Mouse (Mus musculus) forebrain, embryonic 11.5 days (tissue): Measurements from ENCODE around the gene Flywch2. TPM values are rescaled to one million over a fixed set of nuclear protein-coding genes. Genes with fewer than 3 reads are reported as not detected.
"Not testable (repeated sequence)": the region's sequence is repeated elsewhere in the genome, so short reads cannot be mapped to it uniquely, and the experiment has no call there.

Source experiments
- ATAC-seq: fragments of 200-750 bp; cut with Nextera tagmentation; replicated peaks from 2 replicates; pipeline ENCODE4 v1.8.0; 2017; ENCODE audit warnings: moderate TSS enrichment; ENCODE audit not compliant: low FRiP score
- DNase-seq: peaks from one replicate; pipeline ENCODE4 v3.0.0-alpha.2; 2017; ENCODE audit warnings: low spot score
- H3K27ac ChIP-seq: fragments of 300-500 bp; sonication (generic); 2 replicates; pipeline ENCODE4 v1.5.1; 2014; ENCODE audit warnings: low read depth, low read length
- H3K27me3 ChIP-seq: fragments of 300-500 bp; sonication (generic); 2 replicates; pipeline ENCODE4 v1.6.1; 2014; ENCODE audit warnings: mild to moderate bottlenecking, low read length, mixed read lengths; ENCODE audit not compliant: control insufficient read depth, insufficient read depth
- H3K36me3 ChIP-seq: fragments of 300-500 bp; sonication (generic); 2 replicates; pipeline ENCODE4 v1.6.1; 2014; ENCODE audit warnings: mild to moderate bottlenecking, low read length, moderate library complexity, mixed read lengths; ENCODE audit not compliant: control insufficient read depth, insufficient read depth
- H3K4me1 ChIP-seq: fragments of 300-500 bp; sonication (generic); replicated peaks from 2 replicates; pipeline ENCODE4 v1.6.1; 2014; ENCODE audit warnings: low read length, mixed read lengths; ENCODE audit not compliant: control insufficient read depth, insufficient read depth
- H3K4me2 ChIP-seq: fragments of 300-500 bp; sonication (generic); 2 replicates; pipeline ENCODE4 v1.6.1; 2014; ENCODE audit warnings: low read depth, mild to moderate bottlenecking, low read length, moderate library complexity, mixed read lengths; ENCODE audit not compliant: severe bottlenecking
- H3K4me3 ChIP-seq: fragments of 300-500 bp; sonication (generic); 2 replicates; pipeline ENCODE4 v1.5.1; 2014; ENCODE audit warnings: low read depth, low read length
- H3K9ac ChIP-seq: fragments of 300-500 bp; sonication (generic); 2 replicates; pipeline ENCODE4 v1.6.1; 2014; ENCODE audit warnings: low read length
- H3K9me3 ChIP-seq: fragments of 300-500 bp; sonication (generic); 2 replicates; pipeline ENCODE4 v1.6.1; 2016; ENCODE audit warnings: low read length, mixed read lengths; ENCODE audit not compliant: control insufficient read depth
- whole genome bisulfite sequencing: fragments of 180-500 bp; shearing (Covaris S2); extraction: QIAGEN DNeasy Blood & Tissue Kit; methylation state at CpG from one replicate; pipeline ENCODE4 v1.1.7; 2014; 5-methylcytosine and 5-hydroxymethylcytosine counted together
- polyA plus RNA-seq: library from polyadenylated mRNA; unstranded; fragments of >200 nt; fragmentation: Nextera tagmentation; extraction: Ambion mirVana; gene quantifications from 2 replicates; pipeline ENCODE4 v1.2.1, GENCODE M21; 2014

Flywch2 gene
- polyA plus RNA-seq, 1 experiment from 2014 or later, result 22.0 TPM

- 14% methylated on average over 13 of the region's 13 CpGs for WGBS
- H3K9ac ChIP-seq, result peak overlapping the region; percentile 29; the same call in 1 of the 2 replicates
- peak overlapping the region; percentile 40 for H3K4me3 ChIP-seq
- H3K27ac ChIP-seq, result no peak overlapping the region
- peak overlapping the region; percentile 58 for H3K4me2 ChIP-seq
- H3K9me3 ChIP-seq, result no peaks in the 10 kb centered on the region
- H3K36me3 ChIP-seq, result no peaks in the 10 kb centered on the region
- ATAC-seq (0 out of 2 replicates have a peak, but pooled peaks have one; percentile 40), DNase-seq (no peak)
- no peaks in the 10 kb centered on the region for H3K27me3 ChIP-seq
- peaks cover 6% of the 10 kb centered on the region; the same call in 1 of the 2 replicates for H3K4me1 ChIP-seq
Measured at GRCm38 (mm10) chr17:23786510-23786931, 640 bp upstream of the Flywch2 start.

- H3K4me1 ChIP-seq, result 0 out of 2 replicates have a peak, but pooled peaks cover 2% of the 10 kb centered on the region
- no peaks in the 10 kb centered on the region for H3K9me3 ChIP-seq
- H3K9ac ChIP-seq, result no peak overlapping the region
- H3K36me3 ChIP-seq, result no peaks in the 10 kb centered on the region
- no peak overlapping the region for H3K27ac ChIP-seq
- H3K4me3 ChIP-seq, result no peak overlapping the region
- DNase-seq (no peak), ATAC-seq (no peak)
- no peaks in the 10 kb centered on the region for H3K27me3 ChIP-seq
- H3K4me2 ChIP-seq, result no peak overlapping the region
Measured at GRCm38 (mm10) chr17:23783352-23783751, 2.5 kb downstream of the Flywch2 start.

GRCm38 (mm10) chr17:23778447-23778846 is 7.4 kb downstream of the Flywch2 start:
- no peak overlapping the region for H3K9ac ChIP-seq
- H3K36me3 ChIP-seq, result no peaks in the 10 kb centered on the region
- H3K4me2 ChIP-seq, result no peak overlapping the region
- 61% methylated on average over 2 of the region's 2 CpGs for WGBS
- no peaks in the 10 kb centered on the region for H3K4me1 ChIP-seq
- H3K27ac ChIP-seq, result no peak overlapping the region
- ATAC-seq (no peak), DNase-seq (no peak)
- H3K4me3 ChIP-seq, result no peak overlapping the region
- H3K27me3 ChIP-seq, result no peaks in the 10 kb centered on the region
- no peaks in the 10 kb centered on the region for H3K9me3 ChIP-seq

GRCm38 (mm10) chr17:23777141-23777540 is 8.7 kb downstream of the Flywch2 start:
- ATAC-seq, result no peak
- Histone ChIP-seq H3K9ac (no peak overlapping the region), H3K36me3 (no peaks in the 10 kb centered on the region), H3K4me2 (no peak overlapping the region), H3K4me1 (no peaks in the 10 kb centered on the region), H3K27me3 (no peaks in the 10 kb centered on the region), H3K4me3 (no peak overlapping the region), H3K9me3 (no peaks in the 10 kb centered on the region), H3K27ac (no peak overlapping the region)
- 81% methylated on average over 2 of the region's 2 CpGs for WGBS
- DNase-seq, result no peak

GRCm38 (mm10) chr17:23776216-23776615 is 9.7 kb downstream of the Flywch2 start:
- Histone ChIP-seq H3K36me3 (no peaks in the 10 kb centered on the region), H3K9ac (no peak overlapping the region), H3K4me2 (no peak overlapping the region), H3K4me1 (no peaks in the 10 kb centered on the region), H3K27me3 (no peaks in the 10 kb centered on the region), H3K27ac (no peak overlapping the region), H3K4me3 (no peak overlapping the region), H3K9me3 (no peaks in the 10 kb centered on the region)
- ATAC-seq (no peak), DNase-seq (no peak)
- 79% methylated on average over 10 of the region's 10 CpGs for WGBS

GRCm38 (mm10) chr17:23774090-23774489 is 11.8 kb downstream of the Flywch2 start:
- Histone ChIP-seq H3K27me3 (no peaks in the 10 kb centered on the region), H3K9ac (no peak overlapping the region), H3K4me3 (no peak overlapping the region), H3K36me3 (no peaks in the 10 kb centered on the region), H3K9me3 (no peaks in the 10 kb centered on the region), H3K27ac (no peak overlapping the region), H3K4me2 (no peak overlapping the region), H3K4me1 (peaks cover 4% of the 10 kb centered on the region; the same call in 1 of the 2 replicates)
- ATAC-seq (peak; percentile 33; the same call in 1 of the 2 replicates), DNase-seq (peak; percentile 89)
- WGBS, result 6% methylated on average over 12 of the region's 12 CpGs

- Histone ChIP-seq H3K4me1 (peaks cover 4% of the 10 kb centered on the region; the same call in 1 of the 2 replicates), H3K27ac (no peak overlapping the region), H3K9ac (no peak overlapping the region), H3K9me3 (no peaks in the 10 kb centered on the region), H3K4me2 (no peak overlapping the region), H3K36me3 (no peaks in the 10 kb centered on the region), H3K27me3 (no peaks in the 10 kb centered on the region), H3K4me3 (no peak overlapping the region)
- WGBS, result 75% methylated on average over 6 of the region's 6 CpGs
- ATAC-seq, result no peak
- DNase-seq, result no peak
Measured at GRCm38 (mm10) chr17:23773676-23774075, 12.2 kb downstream of the Flywch2 start.

GRCm38 (mm10) chr17:23772219-23772556 is 13.7 kb downstream of the Flywch2 start:
- not testable (repeated sequence) for H3K27me3 ChIP-seq, H3K27ac ChIP-seq, H3K36me3 ChIP-seq, H3K9me3 ChIP-seq, H3K4me3 ChIP-seq, H3K4me1 ChIP-seq, H3K9ac ChIP-seq, DNase-seq, ATAC-seq
- 80% methylated on average over 2 of the region's 2 CpGs for WGBS
- H3K4me2 ChIP-seq, result peak overlapping the region; percentile 63; the same call in 1 of the 2 replicates
